Mouse (Mus musculus): ENCODE measurements around the gene Cdh18.
A peak's percentile ranks its signal among the peaks of the same experiment; 100 is the strongest.
"Not testable (repeated sequence)": the region's sequence is repeated elsewhere in the genome, so short reads cannot be mapped to it uniquely, and the experiment has no call there.

The Cdh18 gene

GRCm38 (mm10) chr15:22947234-22947633 is 398.4 kb downstream of the Cdh18 start:
- no peak for DNase-seq (ENCODE audit: low read depth, low spot score)

GRCm38 (mm10) chr15:22969424-22969823 is 420.6 kb downstream of the Cdh18 start:
- no peak for DNase-seq (ENCODE audit: low read depth, low spot score)

- DNase-seq (ENCODE audit: low read depth, low spot score) = no peak
These were observed 431.3 kb downstream of the Cdh18 start for GRCm38 (mm10) chr15:22980136-22980535.

GRCm38 (mm10) chr15:22984647-22985046 is 435.8 kb downstream of the Cdh18 start:
- peak; percentile 2 for DNase-seq (ENCODE audit: low read depth, low spot score)

GRCm38 (mm10) chr15:23016680-23017079 is 467.9 kb downstream of the Cdh18 start:
- DNase-seq (ENCODE audit: low read depth, low spot score) = no peak

- no peak for DNase-seq (ENCODE audit: low read depth, low spot score)
These were observed 472.3 kb downstream of the Cdh18 start for GRCm38 (mm10) chr15:23021151-23021550.

- DNase-seq (ENCODE audit: low read depth, low spot score) = no peak
These were observed 473.8 kb downstream of the Cdh18 start for GRCm38 (mm10) chr15:23022635-23023034.

GRCm38 (mm10) chr15:23035551-23036207 is 486.9 kb downstream of the Cdh18 start:
- DNase-seq (ENCODE audit: low read depth, low spot score) = peak; percentile 60

- peak; percentile 82 for DNase-seq (ENCODE audit: low read depth, low spot score)
These were observed 487.6 kb downstream of the Cdh18 start for GRCm38 (mm10) chr15:23036208-23037065.

- DNase-seq (ENCODE audit: low read depth, low spot score) = no peak
These were observed 488.7 kb downstream of the Cdh18 start for GRCm38 (mm10) chr15:23037561-23037960.

- no peak for DNase-seq (ENCODE audit: low read depth, low spot score)
These were observed 497.4 kb downstream of the Cdh18 start for GRCm38 (mm10) chr15:23046127-23046785.

GRCm38 (mm10) chr15:23052006-23052405 is 503.2 kb downstream of the Cdh18 start:
- DNase-seq (ENCODE audit: low read depth, low spot score) = no peak

- not testable (repeated sequence) for DNase-seq (ENCODE audit: low read depth, low spot score)
These were observed 536.5 kb downstream of the Cdh18 start for GRCm38 (mm10) chr15:23085326-23085725.

- DNase-seq (ENCODE audit: low read depth, low spot score) = no peak
These were observed 538.7 kb downstream of the Cdh18 start for GRCm38 (mm10) chr15:23087535-23087934.

- no peak for DNase-seq (ENCODE audit: low read depth, low spot score)
These were observed 547.8 kb downstream of the Cdh18 start for GRCm38 (mm10) chr15:23096601-23097000.

- peak; percentile 5 for DNase-seq (ENCODE audit: low read depth, low spot score)
These were observed 556.0 kb downstream of the Cdh18 start for GRCm38 (mm10) chr15:23104668-23105380.

GRCm38 (mm10) chr15:23134950-23135715 is 586.3 kb downstream of the Cdh18 start:
- DNase-seq (ENCODE audit: low read depth, low spot score) = no peak

GRCm38 (mm10) chr15:23136971-23137370 is 588.1 kb downstream of the Cdh18 start:
- no peak for DNase-seq (ENCODE audit: low read depth, low spot score)

GRCm38 (mm10) chr15:23142907-23143306 is 594.1 kb downstream of the Cdh18 start:
- DNase-seq (ENCODE audit: low read depth, low spot score) = not testable (repeated sequence)

- DNase-seq (ENCODE audit: low read depth, low spot score) = no peak
These were observed 607.1 kb downstream of the Cdh18 start for GRCm38 (mm10) chr15:23155883-23156282.

GRCm38 (mm10) chr15:23164869-23165268 is 616.0 kb downstream of the Cdh18 start:
- no peak for DNase-seq (ENCODE audit: low read depth, low spot score)
